Mouse (Mus musculus): ENCODE measurements around the gene Ifnar2. TPM values are rescaled to one million over a fixed set of nuclear protein-coding genes. Genes with fewer than 3 reads are reported as not detected.
"Not testable (repeated sequence)": the region's sequence is repeated elsewhere in the genome, so short reads cannot be mapped to it uniquely, and the experiment has no call there.

Ifnar2 gene
- polyA plus RNA-seq, 1 experiment from 2014 or later: 75.5 TPM

DNA sequence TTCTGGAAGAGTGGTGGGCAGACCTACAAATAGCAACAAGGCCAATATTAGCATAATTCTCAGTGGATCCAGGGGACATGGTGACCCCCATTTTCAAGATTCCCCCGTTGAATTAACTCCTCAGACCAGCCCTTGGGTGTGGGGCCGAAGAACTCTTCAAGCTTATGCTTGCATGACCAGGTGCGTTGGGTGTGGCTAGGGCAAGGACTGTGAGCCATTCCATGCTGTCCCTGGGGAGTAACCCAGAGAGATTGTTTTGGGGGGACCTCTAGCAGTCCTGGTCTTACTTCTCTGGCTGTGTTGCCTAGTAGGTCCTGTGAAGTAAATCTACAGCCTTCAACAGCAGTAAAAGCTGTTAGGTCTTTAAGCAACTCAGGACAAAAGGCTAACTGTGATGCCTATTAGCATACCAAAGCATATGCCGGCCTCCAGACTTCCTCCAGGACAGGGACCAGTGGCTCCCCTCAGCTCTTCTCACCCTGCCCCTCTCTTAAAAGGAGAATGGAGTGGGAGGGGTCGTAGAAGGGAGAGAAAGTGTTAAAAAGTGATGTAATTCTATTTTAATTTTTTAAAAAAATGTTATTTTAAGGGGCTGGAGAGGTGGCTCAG, 60.2 kb downstream of the Ifnar2 start:
- H3K4me3 ChIP-seq (ENCODE audit: low read depth, low read length): no peak overlapping the region
- no peak for ATAC-seq

DNA sequence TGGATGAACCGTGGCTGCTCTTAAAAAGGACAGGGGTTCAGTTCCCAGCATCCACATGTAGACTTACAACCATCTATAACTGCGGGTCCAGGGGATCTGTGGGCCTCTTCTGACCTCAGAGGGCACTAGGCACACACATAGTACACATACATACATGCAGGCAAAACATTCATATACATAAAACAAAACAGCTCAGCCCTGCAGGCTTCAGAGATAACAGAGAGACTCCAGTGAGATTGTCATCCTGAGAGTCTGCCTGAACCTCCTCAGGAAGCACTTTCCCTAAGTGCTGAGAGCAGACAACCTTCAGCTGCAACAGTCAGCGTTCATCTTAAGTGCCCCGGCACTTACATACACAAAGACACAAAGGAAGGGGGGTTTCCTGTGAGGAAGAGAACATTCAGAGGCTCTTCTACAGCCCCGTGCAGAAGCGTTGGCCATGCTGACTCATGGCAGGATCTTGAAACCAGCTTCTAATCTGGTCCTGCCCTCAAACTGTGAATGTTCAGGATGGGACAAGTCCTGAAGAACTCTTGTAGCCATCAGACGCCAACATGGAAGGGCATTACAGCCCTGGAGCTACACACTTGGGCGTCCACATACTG, 60.8 kb downstream of the Ifnar2 start:
- no peaks in the 10 kb centered on the region for H3K36me3 ChIP-seq (ENCODE audit: control insufficient read depth, insufficient read depth)
- no peak overlapping the region for H3K27ac ChIP-seq (ENCODE audit: low read depth, low read length)
- no peaks in the 10 kb centered on the region for H3K27me3 ChIP-seq (replicated peaks; ENCODE audit: control insufficient read depth, insufficient read depth, low read length)
- no peak for TF ChIP-seq CTCF (IDR thresholded peaks at IDR 0.05; ENCODE audit: low read depth)
- H3K9ac ChIP-seq (ENCODE audit: low read depth, low read length): no peak overlapping the region
- H3K4me3 ChIP-seq (ENCODE audit: low read depth, low read length): no peak overlapping the region
- no peaks in the 10 kb centered on the region for H3K9me3 ChIP-seq (ENCODE audit: control insufficient read depth)
- 55% methylated on average over 8 of the region's 8 CpGs for WGBS
- H3K4me2 ChIP-seq (replicated peaks; ENCODE audit: low read depth): no peak overlapping the region
- ATAC-seq: no peak
- peaks cover 4% of the 10 kb centered on the region; the same call in 1 of the 2 replicates for H3K4me1 ChIP-seq (replicated peaks; ENCODE audit: control insufficient read depth, insufficient read depth, low read length)

More for the DNA sequence above, 60.2 kb downstream of the Ifnar2 start:
- H3K36me3 ChIP-seq (ENCODE audit: control insufficient read depth, insufficient read depth): no peaks in the 10 kb centered on the region
- H3K4me1 ChIP-seq (replicated peaks; ENCODE audit: control insufficient read depth, insufficient read depth, low read length): peaks cover 4% of the 10 kb centered on the region; the same call in 1 of the 2 replicates
- no peak overlapping the region for H3K27ac ChIP-seq (ENCODE audit: low read depth, low read length)
- TF ChIP-seq CTCF (IDR thresholded peaks at IDR 0.05; ENCODE audit: low read depth): no peak
- 39% methylated on average over 5 of the region's 5 CpGs for WGBS
- H3K9me3 ChIP-seq (ENCODE audit: control insufficient read depth): no peaks in the 10 kb centered on the region
- H3K9ac ChIP-seq (ENCODE audit: low read depth, low read length): no peak overlapping the region
- no peak overlapping the region for H3K4me2 ChIP-seq (replicated peaks; ENCODE audit: low read depth)
- H3K27me3 ChIP-seq (replicated peaks; ENCODE audit: control insufficient read depth, insufficient read depth, low read length): no peaks in the 10 kb centered on the region

DNA sequence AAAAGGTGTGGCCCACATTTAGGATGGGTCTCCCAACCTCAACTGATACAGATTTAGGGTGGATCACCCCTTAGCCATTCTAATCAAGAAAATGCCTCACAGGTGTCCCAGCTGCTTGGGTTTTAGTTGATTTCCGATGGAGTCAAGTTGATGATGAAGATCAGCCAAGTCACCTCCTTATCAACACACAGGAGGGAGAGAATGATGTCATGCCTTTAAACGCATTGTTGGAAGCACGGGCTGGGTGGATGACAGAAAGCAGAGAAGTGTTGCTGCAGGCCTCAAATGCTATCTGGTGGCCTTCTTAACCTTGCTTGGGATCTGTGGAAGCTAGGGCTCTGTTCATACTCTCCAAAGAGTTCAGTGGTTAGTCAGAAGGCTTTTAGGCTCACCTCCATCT, 61.5 kb downstream of the Ifnar2 start:
- Histone ChIP-seq H3K4me3 (ENCODE audit: low read depth, low read length) (no peak overlapping the region), H3K4me2 (replicated peaks; ENCODE audit: low read depth) (no peak overlapping the region), H3K36me3 (ENCODE audit: control insufficient read depth, insufficient read depth) (no peaks in the 10 kb centered on the region), H3K27me3 (replicated peaks; ENCODE audit: control insufficient read depth, insufficient read depth, low read length) (no peaks in the 10 kb centered on the region), H3K27ac (ENCODE audit: low read depth, low read length) (no peak overlapping the region), H3K9me3 (ENCODE audit: control insufficient read depth) (no peaks in the 10 kb centered on the region), H3K9ac (ENCODE audit: low read depth, low read length) (no peak overlapping the region), H3K4me1 (replicated peaks; ENCODE audit: control insufficient read depth, insufficient read depth, low read length) (peaks cover 4% of the 10 kb centered on the region; the same call in 1 of the 2 replicates)
- WGBS: 81% methylated on average over 3 of the region's 3 CpGs
- no peak for ATAC-seq
- TF ChIP-seq CTCF (IDR thresholded peaks at IDR 0.05; ENCODE audit: low read depth): no peak

DNA sequence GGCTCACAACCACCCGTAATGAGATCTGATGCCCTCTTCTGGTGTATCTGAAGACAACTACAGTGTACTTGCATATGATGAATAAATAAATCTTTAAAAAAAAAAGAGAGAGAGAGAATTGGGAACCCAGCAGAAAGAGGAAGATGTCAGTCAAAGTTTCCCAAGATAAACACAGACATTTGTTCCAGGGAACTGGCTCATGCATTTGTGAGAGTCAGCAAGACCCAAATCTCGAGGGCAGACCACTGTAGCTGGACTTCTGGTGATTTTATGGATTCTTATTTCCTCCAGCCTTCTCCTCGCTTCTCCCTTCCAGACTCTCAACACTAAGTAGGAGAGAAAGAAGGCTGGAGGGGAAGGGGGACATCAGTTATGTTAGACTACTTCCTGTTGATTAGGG, 65.5 kb downstream of the Ifnar2 start:
- Histone ChIP-seq H3K4me1 (replicated peaks; ENCODE audit: control insufficient read depth, insufficient read depth, low read length) (no peaks in the 10 kb centered on the region; the same call in 1 of the 2 replicates), H3K27me3 (replicated peaks; ENCODE audit: control insufficient read depth, insufficient read depth, low read length) (no peaks in the 10 kb centered on the region), H3K27ac (ENCODE audit: low read depth, low read length) (no peak overlapping the region), H3K9ac (ENCODE audit: low read depth, low read length) (no peak overlapping the region), H3K36me3 (ENCODE audit: control insufficient read depth, insufficient read depth) (no peaks in the 10 kb centered on the region), H3K4me2 (replicated peaks; ENCODE audit: low read depth) (no peak overlapping the region), H3K4me3 (ENCODE audit: low read depth, low read length) (no peak overlapping the region), H3K9me3 (ENCODE audit: control insufficient read depth) (no peaks in the 10 kb centered on the region)
- TF ChIP-seq CTCF (IDR thresholded peaks at IDR 0.05; ENCODE audit: low read depth): no peak
- 71% methylated on average over 3 of the region's 3 CpGs for WGBS
- ATAC-seq: no peak

DNA sequence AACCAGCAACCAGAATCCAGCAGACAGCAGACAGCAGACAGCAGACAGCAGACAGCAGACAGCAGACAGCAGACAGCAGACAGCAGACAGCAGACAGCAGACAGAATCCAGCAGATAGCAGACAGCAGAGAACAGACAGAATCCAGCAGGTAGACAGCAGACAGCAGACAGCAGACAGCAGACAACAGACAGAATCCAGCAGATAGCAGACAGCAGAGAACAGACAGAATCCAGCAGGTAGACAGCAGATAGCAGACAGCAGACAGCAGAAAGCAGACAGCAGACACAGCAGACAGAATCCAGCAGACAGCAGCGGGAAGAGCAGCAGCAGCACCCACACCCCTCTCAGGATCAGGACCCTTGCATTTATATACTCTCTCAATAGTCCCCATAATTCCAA, 66.0 kb downstream of the Ifnar2 start:
- not testable (repeated sequence) for ATAC-seq; H3K9me3 ChIP-seq (ENCODE audit: control insufficient read depth); H3K36me3 ChIP-seq (ENCODE audit: control insufficient read depth, insufficient read depth); H3K4me1 ChIP-seq (replicated peaks; ENCODE audit: control insufficient read depth, insufficient read depth, low read length); H3K4me3 ChIP-seq (ENCODE audit: low read depth, low read length); H3K27ac ChIP-seq (ENCODE audit: low read depth, low read length); H3K4me2 ChIP-seq (replicated peaks; ENCODE audit: low read depth); H3K9ac ChIP-seq (ENCODE audit: low read depth, low read length); H3K27me3 ChIP-seq (replicated peaks; ENCODE audit: control insufficient read depth, insufficient read depth, low read length)
- 72% methylated on average over 1 of the region's 1 CpGs for WGBS

DNA sequence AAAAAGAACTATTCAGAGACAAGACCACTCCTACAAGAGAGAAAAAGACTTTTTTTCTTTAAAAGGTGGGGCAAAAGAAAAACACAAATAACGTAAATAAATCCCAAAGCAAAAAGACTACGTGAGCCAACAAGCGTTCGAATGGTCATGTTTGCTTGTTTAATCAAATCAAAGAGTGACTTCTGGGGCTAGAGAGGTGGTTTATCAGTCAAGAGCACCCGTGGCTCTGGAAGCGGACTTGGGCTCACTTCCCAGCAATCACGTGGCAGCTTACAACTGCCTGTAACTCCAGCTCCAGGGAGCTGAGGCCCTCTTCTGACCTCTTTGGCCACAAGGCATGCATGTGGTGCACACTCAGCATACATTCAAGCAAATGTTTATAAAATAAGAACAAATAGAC, 68.8 kb downstream of the Ifnar2 start:
- Histone ChIP-seq H3K27ac (ENCODE audit: low read depth, low read length) (peak overlapping the region; percentile 41; the same call in 1 of the 2 replicates), H3K4me1 (replicated peaks; ENCODE audit: control insufficient read depth, insufficient read depth, low read length) (no peaks in the 10 kb centered on the region), H3K4me2 (replicated peaks; ENCODE audit: low read depth) (no peak overlapping the region), H3K9ac (ENCODE audit: low read depth, low read length) (no peak overlapping the region), H3K27me3 (replicated peaks; ENCODE audit: control insufficient read depth, insufficient read depth, low read length) (no peaks in the 10 kb centered on the region), H3K9me3 (ENCODE audit: control insufficient read depth) (no peaks in the 10 kb centered on the region), H3K36me3 (ENCODE audit: control insufficient read depth, insufficient read depth) (no peaks in the 10 kb centered on the region), H3K4me3 (ENCODE audit: low read depth, low read length) (no peak overlapping the region)
- peak; percentile 68 for TF ChIP-seq CTCF (IDR thresholded peaks at IDR 0.05; ENCODE audit: low read depth)
- ATAC-seq: peak; percentile 88
- WGBS: 18% methylated on average over 7 of the region's 7 CpGs

Data from intestine, postnatal 0 days (tissue).